Mouse (Mus musculus): Measurements from ENCODE around the gene Zfp467.

DNA sequence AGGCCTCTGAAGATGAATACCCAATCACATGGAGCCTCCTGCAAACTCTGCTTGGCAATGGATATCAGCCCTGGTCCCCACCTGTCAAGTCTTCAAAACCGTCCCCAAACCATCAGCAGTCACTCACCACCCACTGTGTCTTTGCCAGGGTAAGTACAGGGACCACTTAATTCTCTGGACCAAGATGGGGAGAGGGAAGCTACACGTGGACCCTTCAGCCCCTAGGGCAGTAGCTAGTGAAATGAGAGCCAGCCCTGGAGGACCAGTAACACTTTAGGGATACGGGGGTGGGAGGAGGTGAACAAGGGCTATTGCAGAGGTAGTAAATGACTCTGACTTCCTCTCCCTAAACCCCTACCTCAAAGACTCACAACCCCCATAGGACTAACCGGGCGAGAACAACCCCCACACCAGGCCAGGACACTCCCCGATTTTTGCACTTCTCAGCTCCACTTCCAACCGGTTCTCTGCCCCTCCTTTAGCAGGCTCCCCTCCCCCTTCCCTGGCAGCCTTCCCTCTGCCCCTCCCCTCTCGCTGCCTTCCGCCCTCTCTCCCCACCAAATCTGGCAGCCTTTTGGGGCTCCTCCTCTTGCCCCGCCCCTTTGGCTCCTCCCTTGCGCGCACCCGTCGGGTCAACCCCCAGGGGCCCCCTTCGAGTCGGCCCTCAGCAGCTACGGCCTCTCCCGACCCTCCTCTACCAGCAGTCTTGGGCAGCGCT, 1.9 kb downstream of the Zfp467 start:
- no peak for TF ChIP-seq POLR2A (IDR thresholded peaks at IDR 0.05; ENCODE audit: borderline replicate concordance, low read depth, low read length)
- TF ChIP-seq CTCF (IDR thresholded peaks at IDR 0.05; ENCODE audit: low read depth, low read length): no peak
